Mouse (Mus musculus) forebrain, embryonic 14.5 days (tissue): Measurements from ENCODE around the gene Samd9l. TPM values are rescaled to one million over a fixed set of nuclear protein-coding genes. Genes with fewer than 3 reads are reported as not detected.
"Not testable (repeated sequence)": the region's sequence is repeated elsewhere in the genome, so short reads cannot be mapped to it uniquely, and the experiment has no call there.

ENCODE experiments used
- ATAC-seq: fragments of 200-750 bp; cut with Nextera tagmentation; 2 replicates; pipeline ENCODE4 v1.8.0; 2017; ENCODE audit warnings: mild to moderate bottlenecking, moderate library complexity
- DNase-seq: peaks from one replicate; pipeline ENCODE4 v3.0.0-alpha.2; 2015; ENCODE audit warnings: low spot score
- H3K27ac ChIP-seq: fragments of 300-500 bp; sonication (generic); 2 replicates; pipeline ENCODE4 v1.5.1; 2014; ENCODE audit warnings: low read depth, mild to moderate bottlenecking, control low read depth, low read length, moderate library complexity
- H3K27me3 ChIP-seq: fragments of 300-500 bp; sonication (generic); replicated peaks from 2 replicates; pipeline ENCODE4 v1.6.1; 2014; ENCODE audit warnings: low read length, control low read depth, mixed read lengths; ENCODE audit not compliant: control insufficient read depth, insufficient read depth
- H3K36me3 ChIP-seq: fragments of 300-500 bp; sonication (generic); 2 replicates; pipeline ENCODE4 v1.6.1; 2014; ENCODE audit warnings: low read length, control low read depth; ENCODE audit not compliant: control insufficient read depth, insufficient read depth
- H3K4me1 ChIP-seq: fragments of 300-500 bp; sonication (generic); 2 replicates; pipeline ENCODE4 v1.6.1; 2014; ENCODE audit warnings: antibody characterized with exemption, low read length, control low read depth; ENCODE audit not compliant: control insufficient read depth, insufficient read depth
- H3K4me2 ChIP-seq: fragments of 300-500 bp; sonication (generic); 2 replicates; pipeline ENCODE4 v1.6.1; 2014; ENCODE audit warnings: mild to moderate bottlenecking, control low read depth, low read length
- H3K4me3 ChIP-seq: fragments of 300-500 bp; sonication (generic); 2 replicates; pipeline ENCODE4 v1.5.1; 2014; ENCODE audit warnings: low read depth, low read length, control low read depth
- H3K9ac ChIP-seq: fragments of 300-500 bp; sonication (generic); 2 replicates; pipeline ENCODE4 v1.6.1; 2014; ENCODE audit warnings: mild to moderate bottlenecking, low read length, control low read depth, moderate library complexity
- H3K9me3 ChIP-seq: fragments of 300-500 bp; sonication (generic); replicated peaks from 2 replicates; pipeline ENCODE4 v1.6.1; 2016; ENCODE audit warnings: low read length, control low read depth, mixed read lengths; ENCODE audit not compliant: control insufficient read depth
- WGBS: fragments of 180-500 bp; shearing (Covaris S2); extraction: QIAGEN DNeasy Blood & Tissue Kit; methylation state at CpG from one replicate; pipeline ENCODE4 v1.1.7; 2014; 5-methylcytosine and 5-hydroxymethylcytosine counted together
- polyA plus RNA-seq: library from polyadenylated mRNA; unstranded; fragments of >200 nt; fragmentation: Nextera tagmentation; extraction: Ambion mirVana; gene quantifications from 2 replicates; pipeline ENCODE4 v1.2.1, GENCODE M21; 2014

The Samd9l gene
- polyA plus RNA-seq, 1 experiment from 2014 or later = 0.85 TPM

DNA sequence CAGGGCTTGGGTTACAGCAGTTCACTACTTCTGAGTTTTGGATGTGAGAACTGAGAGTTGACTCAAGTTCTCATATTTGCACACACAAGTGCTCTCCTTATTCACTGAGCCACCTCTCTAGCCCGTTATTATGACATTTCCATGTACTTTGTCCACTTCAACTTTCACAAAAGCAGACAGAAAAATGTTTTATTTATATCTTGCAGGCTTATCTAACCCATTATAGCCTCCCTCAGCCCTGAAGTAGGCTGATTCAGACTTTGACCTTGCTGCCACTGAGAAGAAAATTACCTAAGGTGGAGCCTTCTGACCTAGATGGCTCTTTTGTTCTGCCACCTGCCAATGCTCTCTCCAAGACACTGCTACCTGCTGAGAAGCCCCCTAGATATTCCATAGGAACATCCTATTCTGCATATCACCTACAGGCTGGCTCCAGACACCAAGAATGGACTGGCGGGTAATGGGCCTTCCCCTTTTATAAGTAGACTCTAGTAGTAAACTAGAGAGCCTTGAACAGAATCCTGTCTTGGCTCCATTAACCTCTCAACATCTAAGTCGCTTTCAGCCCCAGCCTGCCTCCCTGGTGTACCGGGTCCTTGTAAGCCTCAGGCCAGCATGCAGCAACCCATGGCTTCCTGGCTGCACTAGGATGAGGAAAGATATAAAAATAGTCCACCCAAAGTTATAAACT lies 3.3 kb downstream of the Samd9l start:
- not testable (repeated sequence) for H3K4me1 ChIP-seq, ATAC-seq, H3K27ac ChIP-seq, H3K4me2 ChIP-seq, DNase-seq, H3K4me3 ChIP-seq, H3K36me3 ChIP-seq, H3K27me3 ChIP-seq, H3K9ac ChIP-seq, H3K9me3 ChIP-seq
- WGBS = 67% methylated on average over 4 of the region's 4 CpGs

DNA sequence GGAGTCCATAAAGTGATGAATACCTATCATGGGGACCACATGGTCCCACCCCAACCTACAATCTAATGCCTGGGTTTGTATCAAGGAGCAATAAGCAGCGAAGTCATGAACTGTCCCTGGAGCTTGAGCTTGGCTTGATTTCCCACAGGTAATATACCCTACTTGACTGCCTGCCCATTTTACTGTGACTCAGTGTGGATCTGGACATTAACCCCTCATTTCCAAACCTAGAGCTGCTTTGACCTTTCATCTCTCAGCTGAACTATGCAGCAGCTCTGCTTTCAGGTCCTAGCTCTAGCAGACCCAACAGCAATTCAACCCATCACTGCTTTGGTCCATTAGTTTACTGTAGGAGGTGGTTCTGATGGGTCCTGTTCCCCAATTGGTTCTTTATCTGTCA lies 9.4 kb downstream of the Samd9l start:
- ATAC-seq (no peak), DNase-seq (no peak)
- H3K4me1 ChIP-seq = no peaks in the 10 kb centered on the region
- no peak overlapping the region for H3K4me3 ChIP-seq
- H3K36me3 ChIP-seq = no peaks in the 10 kb centered on the region
- 81% methylated on average over 1 of the region's 1 CpGs for WGBS
- H3K27me3 ChIP-seq = no peaks in the 10 kb centered on the region
- H3K27ac ChIP-seq = no peak overlapping the region
- H3K9ac ChIP-seq = no peak overlapping the region
- no peak overlapping the region for H3K4me2 ChIP-seq
- no peaks in the 10 kb centered on the region for H3K9me3 ChIP-seq

DNA sequence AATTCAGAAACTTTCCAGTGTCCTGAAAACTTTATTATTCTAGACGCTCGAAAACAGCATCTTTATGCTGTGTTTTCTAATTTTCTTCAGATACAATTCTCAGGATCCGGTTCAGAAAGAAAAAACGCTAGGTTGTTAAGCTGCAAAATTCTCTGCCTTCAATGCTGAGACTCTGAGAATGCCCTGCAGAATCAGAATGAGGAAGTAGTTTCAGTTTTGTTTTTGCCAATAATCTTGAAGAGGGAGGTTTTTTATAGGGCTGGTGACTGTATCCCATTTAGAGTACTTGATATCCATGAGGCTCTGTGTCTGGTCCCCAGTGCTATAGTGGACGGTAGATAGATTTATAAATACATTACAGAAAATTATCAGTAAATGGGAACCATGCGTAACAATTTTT lies 12.8 kb downstream of the Samd9l start:
- DNase-seq (no peak), ATAC-seq (no peak)
- no peaks in the 10 kb centered on the region for H3K27me3 ChIP-seq
- no peaks in the 10 kb centered on the region for H3K4me1 ChIP-seq
- no peaks in the 10 kb centered on the region for H3K9me3 ChIP-seq
- no peak overlapping the region for H3K4me2 ChIP-seq
- H3K36me3 ChIP-seq = no peaks in the 10 kb centered on the region
- H3K4me3 ChIP-seq = no peak overlapping the region
- no peak overlapping the region for H3K9ac ChIP-seq
- no peak overlapping the region for H3K27ac ChIP-seq
- whole genome bisulfite sequencing = 91% methylated on average over 6 of the region's 6 CpGs

DNA sequence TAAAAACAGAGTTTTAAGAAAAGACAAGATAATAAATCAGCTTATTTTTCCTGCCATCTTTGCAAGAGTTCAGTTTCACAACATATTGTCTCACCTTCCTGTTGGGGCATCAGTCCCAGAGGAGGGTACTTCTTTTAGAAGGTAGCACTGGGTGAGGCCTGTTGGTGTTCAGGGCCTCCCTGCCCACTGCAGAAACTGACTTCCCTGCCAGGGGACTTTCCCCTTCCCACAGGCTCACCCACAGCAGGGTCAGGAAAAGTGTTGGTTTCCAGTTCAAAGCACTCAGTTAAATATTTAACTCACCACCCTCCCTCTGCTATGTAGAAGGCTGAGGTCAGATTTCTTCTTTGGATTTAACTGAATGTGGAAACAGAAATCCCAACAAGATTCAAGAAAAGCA lies 14.6 kb downstream of the Samd9l start:
- not testable (repeated sequence) for H3K27me3 ChIP-seq, H3K36me3 ChIP-seq, H3K9ac ChIP-seq, H3K4me3 ChIP-seq, DNase-seq, H3K27ac ChIP-seq, H3K4me1 ChIP-seq, H3K4me2 ChIP-seq, ATAC-seq, H3K9me3 ChIP-seq

DNA sequence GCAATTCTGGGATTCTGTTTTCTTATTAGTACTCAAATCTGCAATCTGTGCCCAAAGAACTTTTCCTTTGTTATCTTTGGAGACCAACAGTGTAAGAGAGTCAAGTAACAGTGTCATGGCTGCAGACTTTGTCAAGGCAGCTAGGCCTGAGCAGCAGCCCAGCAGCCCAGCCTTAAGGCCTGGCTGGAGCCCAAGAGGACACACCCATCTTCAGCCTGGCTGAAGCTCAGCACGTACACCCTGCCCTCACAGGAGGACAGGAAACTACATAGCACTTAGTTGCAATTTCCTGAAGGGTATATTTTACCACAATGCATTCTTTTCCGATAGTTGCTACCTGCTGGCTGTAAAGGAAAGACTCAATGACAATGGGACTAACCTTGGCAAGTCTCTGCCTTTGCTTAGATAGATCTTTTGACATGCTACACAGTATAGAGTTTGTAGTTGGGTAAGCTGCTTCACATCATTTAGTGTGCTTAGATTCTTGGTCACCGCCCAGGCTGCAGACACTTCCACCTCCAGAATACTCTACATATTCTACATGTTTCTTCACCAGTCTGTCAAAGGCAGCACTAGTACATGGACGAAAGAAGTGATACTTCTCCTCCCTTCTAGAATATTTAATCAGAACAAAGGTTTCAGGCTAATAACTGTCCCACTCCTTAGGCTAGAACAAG lies 15.1 kb downstream of the Samd9l start:
- not testable (repeated sequence) for H3K4me2 ChIP-seq, H3K4me1 ChIP-seq, DNase-seq, ATAC-seq, H3K27ac ChIP-seq, H3K9me3 ChIP-seq, H3K4me3 ChIP-seq, H3K36me3 ChIP-seq, H3K9ac ChIP-seq, H3K27me3 ChIP-seq
- whole genome bisulfite sequencing = 38% methylated on average over 1 of the region's 4 CpGs

DNA sequence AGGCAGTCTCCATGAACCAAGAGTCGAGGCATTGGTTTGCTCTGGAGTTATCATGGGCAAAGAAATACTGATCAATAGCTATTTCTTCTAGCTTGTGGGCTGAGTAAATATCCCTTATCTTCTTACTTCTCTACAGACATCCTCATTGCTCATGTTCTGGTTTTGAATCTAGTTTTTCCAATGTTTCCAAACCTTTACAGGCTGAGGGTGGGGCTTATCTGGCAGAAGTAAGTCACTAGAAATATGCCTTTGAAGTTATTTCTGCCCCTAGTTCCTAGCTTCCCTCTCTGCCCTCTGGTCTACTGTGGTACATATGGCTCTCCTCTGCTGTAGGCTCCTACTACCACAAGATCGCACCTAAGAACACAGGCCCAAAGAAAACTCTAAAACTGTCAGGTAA lies 20.2 kb downstream of the Samd9l start:
- WGBS = 98% methylated on average over 2 of the region's 2 CpGs
- Histone ChIP-seq H3K27me3 (no peaks in the 10 kb centered on the region), H3K9me3 (no peaks in the 10 kb centered on the region)

DNA sequence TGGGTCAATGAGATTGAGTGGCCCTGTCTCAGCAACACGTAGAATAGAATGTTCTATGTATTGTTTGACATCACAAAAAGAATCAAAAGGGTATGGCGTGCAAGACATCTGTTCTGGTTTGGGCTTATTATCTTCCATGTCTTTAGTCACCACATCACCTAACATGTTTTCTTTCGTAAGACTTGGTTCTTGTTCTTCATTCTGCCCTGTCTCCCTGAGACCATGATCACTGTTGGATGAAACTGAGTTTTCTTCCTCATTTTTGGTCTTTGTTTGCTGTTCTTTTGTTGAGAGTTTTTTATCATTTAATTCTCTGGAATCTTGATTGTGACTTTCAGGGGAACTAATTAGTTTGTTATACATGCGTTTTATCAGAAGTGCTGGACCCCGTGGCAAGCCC lies 22.7 kb downstream of the Samd9l start:
- Histone ChIP-seq H3K4me2 (no peak overlapping the region), H3K4me1 (no peaks in the 10 kb centered on the region), H3K9ac (no peak overlapping the region), H3K9me3 (no peaks in the 10 kb centered on the region; the same call in 1 of the 2 replicates), H3K4me3 (no peak overlapping the region), H3K27ac (no peak overlapping the region), H3K36me3 (no peaks in the 10 kb centered on the region), H3K27me3 (no peaks in the 10 kb centered on the region)
- ATAC-seq = no peak
- 76% methylated on average over 5 of the region's 5 CpGs for WGBS
- no peak for DNase-seq

More for the DNA sequence above, 20.2 kb downstream of the Samd9l start:
- Histone ChIP-seq H3K36me3 (no peaks in the 10 kb centered on the region), H3K4me3 (no peak overlapping the region), H3K9ac (no peak overlapping the region), H3K4me1 (no peaks in the 10 kb centered on the region), H3K4me2 (no peak overlapping the region), H3K27ac (no peak overlapping the region)
- ATAC-seq (no peak), DNase-seq (no peak)

DNA sequence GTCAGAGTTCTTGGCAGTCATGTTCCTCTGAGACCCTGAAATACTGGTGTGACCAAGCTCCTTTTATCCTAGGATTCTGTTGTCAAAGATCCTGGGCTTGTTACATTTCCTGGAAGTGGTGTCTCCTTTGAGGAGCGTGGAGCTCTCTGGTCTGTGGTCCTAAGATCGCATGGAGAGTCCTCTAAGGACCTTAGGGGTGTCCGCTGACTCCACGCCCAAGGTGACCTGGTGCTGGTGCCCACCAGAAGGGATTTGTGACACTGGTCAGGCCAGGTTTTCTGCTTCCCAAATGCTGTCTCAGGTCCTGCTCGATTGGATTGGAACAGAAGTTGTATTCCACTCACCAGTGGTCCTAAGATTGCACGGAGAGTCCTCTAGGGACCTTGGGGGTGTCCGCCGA lies 29.8 kb downstream of the Samd9l start:
- no peak overlapping the region for H3K27ac ChIP-seq
- ATAC-seq (no peak), DNase-seq (no peak)
- no peaks in the 10 kb centered on the region for H3K27me3 ChIP-seq
- H3K36me3 ChIP-seq = no peaks in the 10 kb centered on the region
- no peaks in the 10 kb centered on the region for H3K4me1 ChIP-seq
- no peak overlapping the region for H3K9ac ChIP-seq
- no peak overlapping the region for H3K4me3 ChIP-seq
- no peak overlapping the region for H3K4me2 ChIP-seq
- 76% methylated on average over 8 of the region's 8 CpGs for WGBS
- no peaks in the 10 kb centered on the region; the same call in 1 of the 2 replicates for H3K9me3 ChIP-seq

DNA sequence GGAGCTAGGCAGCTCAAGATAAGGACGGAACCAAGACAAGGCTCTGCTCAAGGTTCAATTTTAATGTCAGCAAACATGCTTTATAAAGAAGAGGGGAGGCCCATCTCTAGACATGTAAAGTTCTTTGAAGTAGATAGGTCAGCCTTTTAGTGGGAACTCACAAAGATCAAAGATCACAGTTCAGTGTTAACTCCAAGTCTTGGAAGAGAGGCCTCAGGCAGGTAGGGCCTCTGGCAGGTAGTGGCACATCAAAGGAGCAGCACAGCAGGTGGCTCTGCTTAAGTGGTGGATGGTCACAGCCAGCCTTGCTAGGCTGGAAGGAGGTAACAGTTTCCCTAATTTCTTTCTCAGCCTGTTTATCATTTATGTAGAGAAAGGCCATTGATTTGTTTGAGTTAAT lies 33.8 kb downstream of the Samd9l start:
- not testable (repeated sequence) for H3K4me3 ChIP-seq, H3K9me3 ChIP-seq, H3K36me3 ChIP-seq, H3K27ac ChIP-seq, H3K4me1 ChIP-seq, DNase-seq, H3K4me2 ChIP-seq, H3K27me3 ChIP-seq, H3K9ac ChIP-seq, ATAC-seq
- 87% methylated on average over 1 of the region's 1 CpGs for WGBS
